Mouse (Mus musculus): Measurements from ENCODE around the gene Ccdc65. TPM values are rescaled to one million over a fixed set of nuclear protein-coding genes. Genes with fewer than 3 reads are reported as not detected.
"Not testable (repeated sequence)": the region's sequence is repeated elsewhere in the genome, so short reads cannot be mapped to it uniquely, and the experiment has no call there.

Ccdc65 gene
- polyA plus RNA-seq, 1 experiment: not detected

DNA sequence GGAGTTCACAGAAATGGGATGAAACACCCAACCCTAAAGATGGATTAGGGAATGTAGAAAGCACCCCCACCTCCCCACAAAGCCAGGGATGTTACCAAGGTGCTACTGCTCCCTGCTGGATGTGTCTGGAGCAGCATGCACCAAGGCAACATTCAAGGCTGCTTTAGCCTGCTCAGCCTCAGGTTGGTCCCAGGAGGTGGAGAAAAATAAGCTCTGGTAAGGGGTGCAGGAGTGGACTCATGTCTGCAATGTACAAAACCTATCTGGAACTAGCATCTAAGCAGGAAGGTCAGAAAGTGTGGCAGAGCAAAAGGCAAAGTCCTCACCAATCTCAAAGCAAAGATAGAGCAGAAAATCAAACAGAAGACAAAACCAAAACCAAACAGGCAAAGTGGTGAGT lies 29.9 kb downstream of the Ccdc65 start:
- no peak overlapping the region for H3K4me3 ChIP-seq (replicated peaks; ENCODE audit: control insufficient read depth, low read depth, low read length)
- no peaks in the 10 kb centered on the region for H3K4me1 ChIP-seq (ENCODE audit: control insufficient read depth, insufficient read depth, low read length)
- TF ChIP-seq CTCF (IDR thresholded peaks at IDR 0.05; ENCODE audit: control insufficient read depth, insufficient read depth, low read length) (peak; percentile 32; the same call in 1 of the 2 replicates), POLR2A (IDR thresholded peaks at IDR 0.05; ENCODE audit: borderline replicate concordance, control insufficient read depth, low read depth, low read length) (no peak)
- no peak overlapping the region for H3K27ac ChIP-seq (ENCODE audit: control insufficient read depth, insufficient read depth, low read depth, low read length, poor library complexity)

DNA sequence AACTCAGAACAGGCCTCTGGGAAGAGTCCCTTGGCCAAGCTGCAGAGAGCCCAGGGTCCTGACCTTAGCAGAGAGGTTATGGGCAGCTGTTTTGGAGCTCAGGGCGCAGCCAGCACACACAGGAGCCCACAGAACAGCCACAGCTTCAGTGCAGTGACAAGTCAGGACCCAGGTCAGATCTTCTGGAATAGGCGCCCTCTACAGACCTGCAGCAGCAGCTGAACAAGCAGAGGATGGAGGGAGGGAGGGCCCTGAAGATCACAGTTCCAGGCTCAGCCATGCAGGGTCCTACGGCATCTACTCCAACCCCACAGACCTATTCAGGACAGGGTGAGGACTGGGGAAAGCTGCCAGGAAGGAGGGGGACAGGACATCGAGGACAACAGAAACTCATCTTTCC lies 30.8 kb downstream of the Ccdc65 start:
- 72% methylated on average over 4 of the region's 4 CpGs for WGBS
- no peaks in the 10 kb centered on the region for H3K4me1 ChIP-seq (ENCODE audit: control insufficient read depth, insufficient read depth, low read length)
- H3K27ac ChIP-seq (ENCODE audit: control insufficient read depth, insufficient read depth, low read depth, low read length, poor library complexity): no peak overlapping the region
- no peak overlapping the region for H3K4me3 ChIP-seq (replicated peaks; ENCODE audit: control insufficient read depth, low read depth, low read length)
- TF ChIP-seq CTCF (IDR thresholded peaks at IDR 0.05; ENCODE audit: control insufficient read depth, insufficient read depth, low read length) (no peak), POLR2A (IDR thresholded peaks at IDR 0.05; ENCODE audit: borderline replicate concordance, control insufficient read depth, low read depth, low read length) (no peak)

GRCm38 (mm10) chr15:98740219-98740618 lies 32.2 kb downstream of the Ccdc65 start:
- 80% methylated on average over 8 of the region's 8 CpGs for WGBS

GRCm38 (mm10) chr15:98742766-98743428 lies 34.9 kb downstream of the Ccdc65 start:
- Histone ChIP-seq H3K27ac (ENCODE audit: control insufficient read depth, insufficient read depth, low read depth, low read length, poor library complexity) (no peak overlapping the region), H3K4me1 (ENCODE audit: control insufficient read depth, insufficient read depth, low read length) (no peaks in the 10 kb centered on the region), H3K4me3 (replicated peaks; ENCODE audit: control insufficient read depth, low read depth, low read length) (no peak overlapping the region)
- WGBS: 80% methylated on average over 8 of the region's 8 CpGs
- TF ChIP-seq POLR2A (IDR thresholded peaks at IDR 0.05; ENCODE audit: borderline replicate concordance, control insufficient read depth, low read depth, low read length) (no peak), CTCF (IDR thresholded peaks at IDR 0.05; ENCODE audit: control insufficient read depth, insufficient read depth, low read length) (no peak)

More at GRCm38 (mm10) chr15:98740219-98740618, 32.2 kb downstream of the Ccdc65 start:
- TF ChIP-seq CTCF (IDR thresholded peaks at IDR 0.05; ENCODE audit: control insufficient read depth, insufficient read depth, low read length): no peak
- TF ChIP-seq POLR2A (IDR thresholded peaks at IDR 0.05; ENCODE audit: borderline replicate concordance, control insufficient read depth, low read depth, low read length): no peak
- Histone ChIP-seq H3K4me1 (ENCODE audit: control insufficient read depth, insufficient read depth, low read length) (no peaks in the 10 kb centered on the region), H3K27ac (ENCODE audit: control insufficient read depth, insufficient read depth, low read depth, low read length, poor library complexity) (no peak overlapping the region), H3K4me3 (replicated peaks; ENCODE audit: control insufficient read depth, low read depth, low read length) (no peak overlapping the region)

GRCm38 (mm10) chr15:98743863-98744262 lies 35.9 kb downstream of the Ccdc65 start:
- not testable (repeated sequence) for H3K4me1 ChIP-seq (ENCODE audit: control insufficient read depth, insufficient read depth, low read length); H3K4me3 ChIP-seq (replicated peaks; ENCODE audit: control insufficient read depth, low read depth, low read length); H3K27ac ChIP-seq (ENCODE audit: control insufficient read depth, insufficient read depth, low read depth, low read length, poor library complexity)
- WGBS: 82% methylated on average over 3 of the region's 3 CpGs

- WGBS: 61% methylated on average over 10 of the region's 10 CpGs
- Histone ChIP-seq H3K4me1 (ENCODE audit: control insufficient read depth, insufficient read depth, low read length) (no peaks in the 10 kb centered on the region), H3K27ac (ENCODE audit: control insufficient read depth, insufficient read depth, low read depth, low read length, poor library complexity) (no peak overlapping the region), H3K4me3 (replicated peaks; ENCODE audit: control insufficient read depth, low read depth, low read length) (no peak overlapping the region)
- TF ChIP-seq POLR2A (IDR thresholded peaks at IDR 0.05; ENCODE audit: borderline replicate concordance, control insufficient read depth, low read depth, low read length): no peak
Observed at GRCm38 (mm10) chr15:98746344-98746965, 38.4 kb downstream of the Ccdc65 start.

- H3K4me3 ChIP-seq (replicated peaks; ENCODE audit: control insufficient read depth, low read depth, low read length): no peak overlapping the region
- 78% methylated on average over 6 of the region's 6 CpGs for WGBS
- TF ChIP-seq CTCF (IDR thresholded peaks at IDR 0.05; ENCODE audit: control insufficient read depth, insufficient read depth, low read length): no peak
- no peak overlapping the region for H3K27ac ChIP-seq (ENCODE audit: control insufficient read depth, insufficient read depth, low read depth, low read length, poor library complexity)
- H3K4me1 ChIP-seq (ENCODE audit: control insufficient read depth, insufficient read depth, low read length): no peaks in the 10 kb centered on the region
Observed at GRCm38 (mm10) chr15:98747296-98747695, 39.3 kb downstream of the Ccdc65 start.

DNA sequence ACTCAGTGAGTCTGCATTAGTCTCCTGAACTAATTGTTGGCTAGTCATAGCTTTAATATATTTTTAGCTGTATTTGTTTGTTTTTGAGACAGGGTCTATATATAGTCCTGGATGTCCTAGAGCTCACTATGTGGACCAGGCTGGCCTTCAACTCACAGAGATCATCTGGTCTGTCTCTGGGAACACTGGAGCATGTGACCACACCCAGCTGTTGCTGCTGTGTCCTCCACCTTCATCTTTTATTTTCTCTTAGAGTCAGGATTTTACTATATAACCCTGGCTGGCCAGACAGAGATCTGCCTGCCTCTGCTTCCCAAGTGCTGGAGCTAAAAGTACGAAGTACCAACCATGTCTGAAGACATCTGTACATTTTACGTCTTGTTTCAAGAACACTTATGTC lies 41.1 kb downstream of the Ccdc65 start:
- Histone ChIP-seq H3K27ac (ENCODE audit: control insufficient read depth, insufficient read depth, low read depth, low read length, poor library complexity) (no peak overlapping the region), H3K4me1 (ENCODE audit: control insufficient read depth, insufficient read depth, low read length) (no peaks in the 10 kb centered on the region), H3K4me3 (replicated peaks; ENCODE audit: control insufficient read depth, low read depth, low read length) (no peak overlapping the region)
- 87% methylated on average over 2 of the region's 2 CpGs for WGBS
- TF ChIP-seq POLR2A (IDR thresholded peaks at IDR 0.05; ENCODE audit: borderline replicate concordance, control insufficient read depth, low read depth, low read length) (no peak), CTCF (IDR thresholded peaks at IDR 0.05; ENCODE audit: control insufficient read depth, insufficient read depth, low read length) (no peak)

DNA sequence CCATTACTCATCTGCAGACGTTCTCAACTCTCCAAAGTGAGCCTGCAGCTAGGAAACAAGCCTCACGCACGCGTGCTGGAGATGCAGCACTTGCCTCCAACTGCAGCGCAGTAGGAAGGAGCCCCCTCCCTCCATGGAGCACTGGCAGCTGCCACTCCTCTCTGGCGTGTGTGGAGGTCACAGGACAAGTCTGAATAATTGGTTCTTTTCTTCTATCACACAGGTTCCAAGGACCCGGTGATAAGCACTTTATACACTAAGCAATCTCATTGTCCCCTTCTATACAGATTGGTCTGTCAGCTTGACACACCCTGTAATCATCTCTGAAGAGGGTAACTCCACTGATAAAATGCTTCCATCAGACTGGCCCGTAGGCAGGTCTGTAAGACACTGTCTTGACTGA lies 45.0 kb downstream of the Ccdc65 start:
- 72% methylated on average over 8 of the region's 8 CpGs for WGBS
- H3K4me1 ChIP-seq (ENCODE audit: control insufficient read depth, insufficient read depth, low read length): no peaks in the 10 kb centered on the region
- no peak overlapping the region for H3K4me3 ChIP-seq (replicated peaks; ENCODE audit: control insufficient read depth, low read depth, low read length)
- TF ChIP-seq POLR2A (IDR thresholded peaks at IDR 0.05; ENCODE audit: borderline replicate concordance, control insufficient read depth, low read depth, low read length) (no peak), CTCF (IDR thresholded peaks at IDR 0.05; ENCODE audit: control insufficient read depth, insufficient read depth, low read length) (no peak)
- no peak overlapping the region for H3K27ac ChIP-seq (ENCODE audit: control insufficient read depth, insufficient read depth, low read depth, low read length, poor library complexity)

Data from bone marrow, adult 2 months (tissue).